Mouse (Mus musculus) E14TG2a.4 (cell line): ENCODE measurements around the gene Pkp4.

Experiments
- H3K27me3 ChIP-seq: 2 replicates; pipeline ENCODE4 v1.6.1; 2014; ENCODE audit warnings: low read length, control low read depth; ENCODE audit not compliant: insufficient read depth
- H3K36me3 ChIP-seq: 2 replicates; pipeline ENCODE4 v1.6.1; 2014; ENCODE audit warnings: low read length, control low read depth; ENCODE audit not compliant: insufficient read depth
- H3K4me1 ChIP-seq: replicated peaks from 2 replicates; pipeline ENCODE4 v1.6.1; 2014; ENCODE audit warnings: low read depth, low read length, control low read depth
- H3K4me3 ChIP-seq: replicated peaks from 2 replicates; pipeline ENCODE4 v1.5.1; 2014; ENCODE audit warnings: mild to moderate bottlenecking, low read length
- H3K9me3 ChIP-seq: 2 replicates; pipeline ENCODE4 v1.6.1; 2014; ENCODE audit warnings: low read length, control low read depth
- CTCF ChIP-seq: conservative IDR thresholded peaks from 2 replicates; pipeline ENCODE4 v1.5.1; 2014; ENCODE audit warnings: low read length
- NANOG ChIP-seq: IDR thresholded peaks from 2 replicates; pipeline ENCODE4 v1.6.1; 2014; ENCODE audit warnings: borderline replicate concordance, low read length, mixed read lengths
- POU5F1 ChIP-seq: IDR thresholded peaks from 2 replicates; pipeline ENCODE4 v1.6.1; 2014; ENCODE audit warnings: low read length, borderline replicate concordance

Pkp4 gene

DNA sequence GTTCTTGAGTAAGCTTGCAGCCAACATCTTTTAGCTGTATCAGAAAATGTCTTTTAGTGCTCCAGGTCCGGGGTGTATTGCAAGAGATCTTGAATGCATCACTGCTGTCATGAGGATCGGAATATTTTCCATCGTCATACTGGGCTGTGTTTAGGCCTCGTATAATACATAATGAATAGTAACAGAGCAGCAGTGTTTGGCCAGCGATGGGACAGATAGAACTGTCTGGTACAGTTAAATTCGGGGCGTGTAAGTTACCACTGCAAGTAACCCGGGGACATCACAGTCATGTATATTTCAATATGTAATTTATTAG lies 1.6 kb downstream of the Pkp4 start:
- H3K9me3 ChIP-seq, result no peaks in the 10 kb centered on the region
- peaks cover 54% of the 10 kb centered on the region for H3K4me1 ChIP-seq
- H3K36me3 ChIP-seq, result peaks cover 13% of the 10 kb centered on the region; the same call in 1 of the 2 replicates
- no peaks in the 10 kb centered on the region for H3K27me3 ChIP-seq
- no peak for TF ChIP-seq POU5F1
- no peak for TF ChIP-seq NANOG
- TF ChIP-seq CTCF, result no peak
- peak overlapping the region; percentile 96 for H3K4me3 ChIP-seq

- Histone ChIP-seq H3K4me3 (no peak overlapping the region), H3K9me3 (no peaks in the 10 kb centered on the region), H3K27me3 (no peaks in the 10 kb centered on the region), H3K36me3 (peaks cover 13% of the 10 kb centered on the region; the same call in 1 of the 2 replicates), H3K4me1 (peaks cover 92% of the 10 kb centered on the region)
- no peak for TF ChIP-seq NANOG
- no peak for TF ChIP-seq CTCF
- TF ChIP-seq POU5F1, result no peak
Measured at GRCm38 (mm10) chr2:59166976-59167375, 6.3 kb downstream of the Pkp4 start.

GRCm38 (mm10) chr2:59167830-59168229 lies 7.2 kb downstream of the Pkp4 start:
- Histone ChIP-seq H3K4me3 (no peak overlapping the region), H3K9me3 (no peaks in the 10 kb centered on the region), H3K4me1 (peaks cover 91% of the 10 kb centered on the region), H3K36me3 (peaks cover 13% of the 10 kb centered on the region; the same call in 1 of the 2 replicates), H3K27me3 (no peaks in the 10 kb centered on the region)
- TF ChIP-seq CTCF (no peak), POU5F1 (no peak), NANOG (no peak)

DNA sequence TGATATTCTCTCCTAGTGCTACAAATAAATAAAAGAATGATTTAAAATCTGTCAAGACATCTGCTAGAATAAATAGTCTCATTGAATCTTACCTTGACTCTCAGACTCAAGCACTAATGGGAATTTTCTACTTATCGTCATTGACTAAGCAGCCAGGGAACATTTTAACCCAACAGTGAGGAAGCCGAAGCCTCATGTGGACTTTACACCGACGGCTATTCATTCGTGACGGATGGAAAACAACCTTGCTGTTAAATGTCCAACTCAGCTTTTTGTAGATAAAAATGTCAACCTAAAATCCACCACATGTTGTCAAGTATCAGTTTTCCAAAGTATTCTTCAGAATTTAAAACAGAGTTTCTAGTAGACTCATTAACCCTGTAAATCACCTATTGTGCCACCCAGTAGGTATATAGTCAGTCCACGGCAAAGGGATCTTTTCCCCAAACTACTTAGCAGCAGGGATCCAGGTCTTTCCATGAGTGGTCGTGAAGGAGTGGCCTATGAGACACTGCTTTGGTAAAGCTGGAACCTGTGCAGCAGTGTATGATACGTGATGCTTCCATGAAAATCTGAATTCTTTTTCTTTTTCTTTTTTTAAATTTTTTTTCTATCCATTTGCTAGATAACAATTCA lies 9.0 kb downstream of the Pkp4 start:
- TF ChIP-seq CTCF (no peak), POU5F1 (no peak), NANOG (no peak)
- H3K27me3 ChIP-seq, result no peaks in the 10 kb centered on the region

DNA sequence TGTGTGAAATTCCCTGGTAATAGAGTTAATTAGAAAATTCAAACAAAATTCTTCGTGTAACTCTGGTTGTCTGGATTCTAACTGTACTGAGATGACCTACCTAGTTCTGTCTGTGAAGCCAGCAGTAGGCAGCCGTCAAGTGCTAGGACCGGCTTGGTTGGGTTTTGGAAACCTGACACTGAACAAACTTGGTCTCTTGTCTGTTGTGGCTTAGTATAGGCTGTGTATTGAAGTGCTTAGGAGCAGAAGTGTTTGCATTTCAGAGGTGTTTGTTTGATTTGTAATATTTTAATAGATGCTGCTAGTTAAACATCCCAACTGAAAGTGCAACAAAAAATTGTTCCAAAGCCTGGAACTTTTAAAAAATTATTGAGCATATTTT lies 9.5 kb downstream of the Pkp4 start:
- H3K9me3 ChIP-seq, result no peaks in the 10 kb centered on the region
- peaks cover 96% of the 10 kb centered on the region for H3K4me1 ChIP-seq
- TF ChIP-seq CTCF, result no peak
- no peak for TF ChIP-seq NANOG
- TF ChIP-seq POU5F1, result no peak
- no peaks in the 10 kb centered on the region for H3K27me3 ChIP-seq
- 0 out of 2 replicates have a peak, but pooled peaks cover 4% of the 10 kb centered on the region for H3K36me3 ChIP-seq
- peak overlapping the region; percentile 54 for H3K4me3 ChIP-seq

More for the DNA sequence above, 9.0 kb downstream of the Pkp4 start:
- H3K4me3 ChIP-seq, result no peak overlapping the region; the same call in 1 of the 2 replicates
- peaks cover 9% of the 10 kb centered on the region; the same call in 1 of the 2 replicates for H3K36me3 ChIP-seq
- H3K4me1 ChIP-seq, result peaks cover 94% of the 10 kb centered on the region
- no peaks in the 10 kb centered on the region for H3K9me3 ChIP-seq

DNA sequence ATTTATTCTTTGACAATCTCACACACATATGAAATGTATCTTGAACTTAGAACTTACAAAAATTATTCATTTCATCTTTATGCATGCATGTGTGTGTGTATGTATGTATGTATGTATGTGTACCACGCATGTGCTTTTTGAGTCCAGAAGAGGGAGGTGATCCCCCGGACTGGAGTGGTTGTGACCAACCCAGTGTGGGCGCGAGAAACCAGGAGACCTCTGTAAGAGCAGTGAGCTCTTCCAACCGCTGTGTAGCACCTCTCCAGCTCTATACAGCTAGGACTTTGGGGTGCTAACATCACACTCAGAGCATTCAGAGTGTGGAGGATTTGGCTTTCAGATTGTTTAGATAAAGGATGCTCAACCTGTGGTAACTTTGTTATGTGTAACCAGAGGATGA lies 9.9 kb downstream of the Pkp4 start:
- H3K9me3 ChIP-seq, result no peaks in the 10 kb centered on the region
- H3K4me3 ChIP-seq, result peak overlapping the region; percentile 54
- TF ChIP-seq NANOG (no peak), CTCF (no peak), POU5F1 (no peak)
- no peaks in the 10 kb centered on the region for H3K27me3 ChIP-seq
- H3K4me1 ChIP-seq, result peaks cover 96% of the 10 kb centered on the region
- H3K36me3 ChIP-seq, result 0 out of 2 replicates have a peak, but pooled peaks cover under 1% of the 10 kb centered on the region

DNA sequence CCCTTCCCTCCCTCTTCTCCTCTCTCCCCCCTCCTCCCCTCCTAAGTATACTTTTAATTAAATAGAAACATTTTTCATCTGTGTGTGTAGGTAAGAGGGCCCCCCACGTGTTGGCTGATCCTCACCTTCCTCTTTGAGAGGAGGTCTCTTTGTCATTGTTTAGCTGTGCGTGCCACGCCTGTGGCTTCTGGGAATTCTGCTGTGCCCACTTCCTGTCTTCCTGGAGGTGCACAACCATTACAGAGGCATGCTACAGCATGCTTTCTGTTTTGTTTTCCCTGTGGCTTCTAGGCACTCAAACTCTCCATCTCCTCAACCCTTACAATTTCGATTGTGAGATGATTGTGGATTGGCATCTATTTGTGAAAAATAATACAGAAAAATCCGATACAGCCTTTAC lies 10.9 kb downstream of the Pkp4 start:
- peaks cover 97% of the 10 kb centered on the region for H3K4me1 ChIP-seq
- TF ChIP-seq POU5F1 (no peak), NANOG (no peak)
- no peaks in the 10 kb centered on the region for H3K27me3 ChIP-seq
- H3K9me3 ChIP-seq, result no peaks in the 10 kb centered on the region
- no peaks in the 10 kb centered on the region for H3K36me3 ChIP-seq
- peak overlapping the region; percentile 54; the same call in 1 of the 2 replicates for H3K4me3 ChIP-seq

- TF ChIP-seq CTCF (no peak), NANOG (no peak), POU5F1 (no peak)
- no peaks in the 10 kb centered on the region for H3K27me3 ChIP-seq
Measured at GRCm38 (mm10) chr2:59175926-59176325, 15.3 kb downstream of the Pkp4 start.

DNA sequence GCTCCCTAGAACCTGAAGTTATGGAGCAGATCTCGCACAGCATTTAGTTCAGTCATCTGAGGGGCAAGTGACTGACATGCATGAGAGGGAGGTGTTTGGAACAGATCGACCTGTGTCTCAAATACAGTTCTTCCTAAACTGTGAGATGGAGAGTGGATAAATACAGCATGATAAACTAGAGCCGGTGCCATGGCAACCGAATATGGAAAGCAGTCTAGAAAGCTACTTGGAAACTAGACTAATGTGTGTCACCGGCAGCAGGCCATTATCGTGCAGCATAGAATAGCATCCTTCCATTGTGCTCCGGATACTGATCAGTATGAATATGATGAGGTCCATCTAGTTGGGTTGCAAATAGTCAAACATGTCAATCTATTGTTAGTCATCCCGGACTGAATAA lies 17.5 kb downstream of the Pkp4 start:
- Histone ChIP-seq H3K36me3 (no peaks in the 10 kb centered on the region), H3K9me3 (no peaks in the 10 kb centered on the region)
- TF ChIP-seq CTCF (no peak), NANOG (no peak), POU5F1 (no peak)

More at GRCm38 (mm10) chr2:59175926-59176325, 15.3 kb downstream of the Pkp4 start:
- Histone ChIP-seq H3K4me1 (peaks cover 91% of the 10 kb centered on the region), H3K36me3 (no peaks in the 10 kb centered on the region), H3K9me3 (no peaks in the 10 kb centered on the region), H3K4me3 (no peak overlapping the region)

More for the DNA sequence above, 17.5 kb downstream of the Pkp4 start:
- Histone ChIP-seq H3K27me3 (no peaks in the 10 kb centered on the region), H3K4me1 (peaks cover 92% of the 10 kb centered on the region), H3K4me3 (no peak overlapping the region)
